Mouse (Mus musculus): ENCODE measurements around the gene Mpnd. TPM values are rescaled to one million over a fixed set of nuclear protein-coding genes. Genes with fewer than 3 reads are reported as not detected.

Gene Mpnd
- polyA plus RNA-seq, 1 experiment from 2014 or later: 112 TPM

DNA sequence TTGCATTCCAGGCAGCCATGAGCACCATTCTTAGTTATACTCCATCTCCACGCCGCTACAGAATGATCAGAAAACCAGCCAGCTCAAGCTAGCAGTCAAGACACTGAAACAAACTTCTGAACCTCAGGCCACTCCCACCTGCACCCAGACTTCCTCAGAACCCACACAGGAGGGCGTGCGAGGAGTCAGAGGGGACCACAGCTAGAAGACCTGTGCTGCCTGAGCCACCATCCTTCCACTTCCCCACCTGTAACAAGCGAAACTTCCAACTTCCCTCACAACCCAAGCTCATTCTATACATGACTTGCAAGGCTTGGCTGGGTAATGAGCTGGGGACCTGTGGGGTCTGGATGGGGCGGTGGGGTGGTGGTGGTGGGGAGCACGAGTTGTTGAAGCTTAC, 27.3 kb downstream of the Mpnd start:
- no peak for ATAC-seq (ENCODE audit: low FRiP score, low TSS enrichment)
- H3K4me1 ChIP-seq (ENCODE audit: insufficient read depth, low read length): peaks cover 53% of the 10 kb centered on the region
- H3K4me2 ChIP-seq (replicated peaks; ENCODE audit: low read depth, low read length): peak overlapping the region; percentile 17; the same call in 1 of the 2 replicates
- no peaks in the 10 kb centered on the region for H3K27me3 ChIP-seq (ENCODE audit: insufficient read depth, low read length)
- H3K36me3 ChIP-seq (ENCODE audit: insufficient read depth, low read length): peaks cover 15% of the 10 kb centered on the region; the same call in 1 of the 2 replicates
- peak overlapping the region; percentile 24 for H3K9ac ChIP-seq (replicated peaks; ENCODE audit: low read length)
- peak overlapping the region; percentile 75 for H3K27ac ChIP-seq (ENCODE audit: low read length)
- H3K4me3 ChIP-seq (ENCODE audit: low read length): no peak overlapping the region
- 75% methylated on average over 7 of the region's 7 CpGs for WGBS
- no peaks in the 10 kb centered on the region for H3K9me3 ChIP-seq (ENCODE audit: low read length)

DNA sequence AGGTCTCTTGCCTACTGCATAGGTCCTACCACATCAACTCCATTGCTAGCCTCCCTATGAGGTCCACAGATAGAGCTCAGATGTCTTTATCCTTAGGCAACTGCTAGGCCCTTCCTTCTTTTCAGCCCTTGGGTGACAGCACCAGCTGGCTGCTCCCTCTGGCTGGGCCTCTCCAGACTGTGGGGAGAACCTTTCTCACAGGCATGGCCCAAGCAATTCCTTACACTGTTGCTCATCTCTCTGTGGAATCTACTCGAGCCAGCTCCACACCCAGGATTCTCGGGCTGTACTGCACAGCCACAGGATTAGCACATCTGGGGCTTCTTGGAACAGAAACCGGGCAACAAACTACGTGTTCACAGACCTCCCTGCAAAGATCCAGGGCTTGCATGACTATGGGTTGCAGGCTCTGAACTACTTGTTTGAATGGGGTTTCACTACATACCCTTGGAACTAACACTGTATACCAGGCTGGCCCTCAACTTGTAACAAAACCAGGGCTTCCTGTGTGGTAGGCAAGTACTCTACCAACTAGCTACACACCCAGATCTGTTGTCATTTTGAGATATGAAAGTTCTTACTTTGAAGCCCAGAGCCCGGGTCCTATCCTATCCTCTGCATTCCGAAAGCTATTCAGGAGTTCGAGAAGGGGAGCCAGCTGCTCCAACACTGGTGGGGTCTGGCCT, 28.7 kb downstream of the Mpnd start:
- Histone ChIP-seq H3K9me3 (ENCODE audit: low read length) (no peaks in the 10 kb centered on the region), H3K4me2 (replicated peaks; ENCODE audit: low read depth, low read length) (peak overlapping the region; percentile 69; the same call in 1 of the 2 replicates), H3K9ac (replicated peaks; ENCODE audit: low read length) (peak overlapping the region; percentile 50), H3K27me3 (ENCODE audit: insufficient read depth, low read length) (no peaks in the 10 kb centered on the region), H3K27ac (ENCODE audit: low read length) (no peak overlapping the region), H3K36me3 (ENCODE audit: insufficient read depth, low read length) (0 out of 2 replicates have a peak, but pooled peaks cover 13% of the 10 kb centered on the region), H3K4me1 (ENCODE audit: insufficient read depth, low read length) (peaks cover 53% of the 10 kb centered on the region), H3K4me3 (ENCODE audit: low read length) (0 out of 2 replicates have a peak overlapping the region, but pooled peaks have one; percentile 97)
- WGBS: 86% methylated on average over 7 of the region's 7 CpGs
- ATAC-seq (ENCODE audit: low FRiP score, low TSS enrichment): no peak

DNA sequence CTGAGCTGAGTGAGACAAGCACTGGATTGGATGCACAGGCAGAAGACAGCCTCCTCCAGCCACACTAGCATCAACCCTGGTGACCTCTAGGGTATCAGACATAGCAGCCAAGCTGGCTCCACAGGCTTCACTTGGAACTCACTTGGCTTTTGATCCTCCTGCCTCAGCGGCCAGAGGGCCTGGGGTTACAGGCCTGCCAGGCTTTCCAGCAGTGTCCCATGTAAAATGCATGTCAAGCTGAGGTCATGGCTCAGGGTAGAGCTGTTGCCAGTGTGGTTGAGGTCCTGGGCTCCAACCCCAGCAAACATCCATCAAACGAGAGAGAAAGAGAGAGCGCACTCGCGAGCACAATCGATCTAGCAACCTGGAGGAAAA, 29.2 kb downstream of the Mpnd start:
- no peak for ATAC-seq (ENCODE audit: low FRiP score, low TSS enrichment)
- Histone ChIP-seq H3K9ac (replicated peaks; ENCODE audit: low read length) (0 out of 2 replicates have a peak overlapping the region, but pooled peaks have one; percentile 50), H3K36me3 (ENCODE audit: insufficient read depth, low read length) (0 out of 2 replicates have a peak, but pooled peaks cover 13% of the 10 kb centered on the region), H3K4me2 (replicated peaks; ENCODE audit: low read depth, low read length) (peak overlapping the region; percentile 69), H3K9me3 (ENCODE audit: low read length) (no peaks in the 10 kb centered on the region), H3K27me3 (ENCODE audit: insufficient read depth, low read length) (no peaks in the 10 kb centered on the region), H3K4me1 (ENCODE audit: insufficient read depth, low read length) (peaks cover 53% of the 10 kb centered on the region), H3K27ac (ENCODE audit: low read length) (no peak overlapping the region), H3K4me3 (ENCODE audit: low read length) (peak overlapping the region; percentile 97)
- WGBS: 78% methylated on average over 6 of the region's 6 CpGs

DNA sequence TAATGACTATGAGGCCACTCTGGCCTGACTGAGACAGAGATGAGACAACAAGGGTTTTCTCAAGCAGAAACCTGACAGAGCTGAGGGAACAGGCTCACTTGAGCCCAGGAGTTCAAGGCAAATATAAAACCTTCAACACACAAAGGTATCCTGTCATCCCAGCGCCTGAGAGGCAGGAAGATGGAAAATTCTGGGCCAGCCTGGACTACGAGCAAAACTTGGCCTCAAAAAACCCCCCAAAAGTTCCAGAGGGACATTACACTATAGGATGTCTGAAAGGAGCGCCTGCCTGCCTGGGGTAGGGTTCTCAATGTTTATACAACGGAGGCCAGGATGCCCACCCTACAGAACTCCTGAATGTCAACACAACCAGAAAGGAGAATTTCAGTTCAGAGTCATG, 29.7 kb downstream of the Mpnd start:
- Histone ChIP-seq H3K4me2 (replicated peaks; ENCODE audit: low read depth, low read length) (peak overlapping the region; percentile 69), H3K27me3 (ENCODE audit: insufficient read depth, low read length) (no peaks in the 10 kb centered on the region), H3K9ac (replicated peaks; ENCODE audit: low read length) (peak overlapping the region; percentile 96), H3K27ac (ENCODE audit: low read length) (no peak overlapping the region), H3K4me3 (ENCODE audit: low read length) (peak overlapping the region; percentile 97), H3K36me3 (ENCODE audit: insufficient read depth, low read length) (0 out of 2 replicates have a peak, but pooled peaks cover 13% of the 10 kb centered on the region), H3K9me3 (ENCODE audit: low read length) (no peaks in the 10 kb centered on the region), H3K4me1 (ENCODE audit: insufficient read depth, low read length) (peaks cover 53% of the 10 kb centered on the region)
- no peak for ATAC-seq (ENCODE audit: low FRiP score, low TSS enrichment)
- WGBS: 52% methylated on average over 4 of the region's 4 CpGs

DNA sequence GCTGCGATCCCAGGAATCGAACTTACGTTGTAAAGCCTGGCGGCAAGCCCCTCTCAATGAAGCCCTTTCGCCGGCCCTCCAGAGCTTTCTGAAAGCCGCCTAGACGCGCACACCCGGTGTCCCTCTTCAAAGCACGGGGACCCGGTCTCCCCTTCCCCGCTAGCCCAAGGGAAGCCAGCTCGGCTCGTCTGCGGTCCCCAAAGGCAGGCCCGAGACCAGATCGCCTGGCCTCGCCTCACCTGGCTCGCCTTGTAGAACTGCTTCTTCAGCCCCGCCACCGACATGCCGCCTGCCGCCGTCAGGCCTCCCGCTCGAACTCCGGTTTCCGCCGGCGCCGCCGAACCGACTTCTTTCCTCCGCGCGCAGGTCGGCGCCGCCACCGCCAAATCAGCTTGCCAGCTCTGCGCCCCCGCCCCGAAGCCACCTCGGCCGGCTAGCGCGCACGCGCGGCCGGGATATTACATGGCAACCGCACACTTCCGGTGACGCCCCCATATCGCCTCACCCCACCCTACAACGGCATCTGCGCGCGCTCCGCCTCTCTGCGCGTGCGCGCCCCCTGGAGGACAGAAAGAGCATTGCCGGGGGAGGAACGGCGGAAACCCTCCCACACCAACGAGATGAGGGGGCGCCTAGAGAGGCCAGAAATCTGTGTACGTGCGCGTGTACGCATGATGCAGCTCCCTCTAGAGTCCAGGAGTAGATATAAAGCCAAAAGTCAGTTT, 30.8 kb downstream of the Mpnd start, which contains the start of gene Sh3gl1:
Sh3gl1 (minus strand) TSS at position 460 of the 725 bp plus-strand sequence.
- Histone ChIP-seq H3K27ac (ENCODE audit: low read length) (peak within 1 kb of the TSS; percentile 89), H3K4me1 (ENCODE audit: insufficient read depth, low read length) (peaks cover 49% of the 10 kb centered on the region), H3K4me2 (replicated peaks; ENCODE audit: low read depth, low read length) (peak within 1 kb of the TSS; percentile 69), H3K4me3 (ENCODE audit: low read length) (peak within 1 kb of the TSS; percentile 97), H3K9me3 (ENCODE audit: low read length) (no peaks in the 10 kb centered on the region), H3K9ac (replicated peaks; ENCODE audit: low read length) (peak within 1 kb of the TSS; percentile 96), H3K36me3 (ENCODE audit: insufficient read depth, low read length) (0 out of 2 replicates have a peak, but pooled peaks cover 13% of the 10 kb centered on the region), H3K27me3 (ENCODE audit: insufficient read depth, low read length) (no peaks in the 10 kb centered on the region)
- peak; percentile 88 for ATAC-seq (ENCODE audit: low FRiP score, low TSS enrichment)
- under 1% methylated on average over 71 of the region's 74 CpGs for WGBS

GRCm38 (mm10) chr17:56036901-56037287, 31.4 kb downstream of the Mpnd start:
- peak; percentile 4; the same call in 1 of the 2 replicates for ATAC-seq (ENCODE audit: low FRiP score, low TSS enrichment)
- 0 out of 2 replicates have a peak overlapping the region, but pooled peaks have one; percentile 17 for H3K27ac ChIP-seq (ENCODE audit: low read length)

DNA sequence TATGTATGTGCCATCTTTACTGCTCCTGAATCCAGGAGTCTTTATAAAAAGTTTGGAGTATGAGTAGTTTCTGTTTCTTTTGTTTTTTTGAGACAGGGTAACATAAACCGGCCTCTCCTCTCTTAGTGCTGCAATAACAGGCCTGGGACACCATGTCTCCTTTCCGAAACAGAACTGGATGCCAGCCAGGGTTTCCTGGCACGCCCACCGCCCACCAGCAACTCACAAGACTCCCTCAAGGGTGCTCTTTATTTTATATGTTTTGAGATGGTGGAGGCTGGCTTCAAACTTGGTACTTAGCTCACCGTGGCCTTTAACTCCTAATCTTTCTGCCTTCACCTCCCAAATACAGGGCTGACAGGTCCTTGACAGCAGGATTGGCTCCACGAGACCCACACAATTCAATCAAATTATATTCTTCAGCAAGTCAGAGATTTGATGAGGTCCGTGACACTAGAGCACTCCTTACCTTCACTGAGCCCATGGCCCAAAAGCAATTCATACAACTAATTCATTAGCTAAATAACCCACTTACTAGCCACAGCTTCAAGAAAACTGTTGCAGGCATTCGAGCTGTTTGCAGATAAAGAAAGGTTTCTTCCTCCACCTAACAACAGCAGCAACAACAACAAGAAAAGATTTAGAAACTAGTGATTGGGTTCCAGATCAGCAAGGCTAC, 33.2 kb downstream of the Mpnd start:
- no peaks in the 10 kb centered on the region for H3K27me3 ChIP-seq (ENCODE audit: insufficient read depth, low read length)
- H3K4me2 ChIP-seq (replicated peaks; ENCODE audit: low read depth, low read length): no peak overlapping the region
- ATAC-seq (ENCODE audit: low FRiP score, low TSS enrichment): no peak
- no peaks in the 10 kb centered on the region for H3K9me3 ChIP-seq (ENCODE audit: low read length)
- no peak overlapping the region for H3K27ac ChIP-seq (ENCODE audit: low read length)
- peaks cover 10% of the 10 kb centered on the region; the same call in 1 of the 2 replicates for H3K36me3 ChIP-seq (ENCODE audit: insufficient read depth, low read length)
- no peak overlapping the region for H3K4me3 ChIP-seq (ENCODE audit: low read length)
- H3K4me1 ChIP-seq (ENCODE audit: insufficient read depth, low read length): peaks cover 38% of the 10 kb centered on the region
- WGBS: 83% methylated on average over 8 of the region's 8 CpGs
- no peak overlapping the region for H3K9ac ChIP-seq (replicated peaks; ENCODE audit: low read length)

More at GRCm38 (mm10) chr17:56036901-56037287, 31.4 kb downstream of the Mpnd start:
- H3K4me2 ChIP-seq (replicated peaks; ENCODE audit: low read depth, low read length): peak overlapping the region; percentile 41
- H3K9me3 ChIP-seq (ENCODE audit: low read length): no peaks in the 10 kb centered on the region
- H3K36me3 ChIP-seq (ENCODE audit: insufficient read depth, low read length): 0 out of 2 replicates have a peak, but pooled peaks cover 13% of the 10 kb centered on the region
- 33% methylated on average over 13 of the region's 13 CpGs for WGBS
- no peaks in the 10 kb centered on the region for H3K27me3 ChIP-seq (ENCODE audit: insufficient read depth, low read length)
- H3K9ac ChIP-seq (replicated peaks; ENCODE audit: low read length): peak overlapping the region; percentile 35
- H3K4me3 ChIP-seq (ENCODE audit: low read length): peak overlapping the region; percentile 97
- peaks cover 50% of the 10 kb centered on the region for H3K4me1 ChIP-seq (ENCODE audit: insufficient read depth, low read length)

DNA sequence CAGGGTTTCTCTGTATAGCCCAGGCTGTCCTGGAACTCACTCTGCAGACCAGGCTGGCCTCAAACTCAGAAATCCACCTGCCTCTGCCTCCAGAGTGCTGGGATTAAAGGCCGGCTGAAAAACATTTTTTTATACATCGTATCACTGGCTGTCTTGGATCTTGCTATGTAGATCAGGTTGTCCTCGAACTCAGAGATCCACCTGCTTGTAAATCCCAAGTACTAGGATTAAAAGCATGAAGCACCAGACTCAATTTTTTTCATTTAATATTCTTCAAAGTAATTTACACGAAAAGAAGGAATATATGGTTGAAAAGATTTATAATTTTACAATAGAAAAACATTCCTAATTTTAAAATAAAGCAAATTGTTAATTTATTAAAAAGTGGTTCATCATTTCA, 33.8 kb downstream of the Mpnd start:
- peak overlapping the region; percentile 87 for H3K4me2 ChIP-seq (replicated peaks; ENCODE audit: low read depth, low read length)
- H3K27me3 ChIP-seq (ENCODE audit: insufficient read depth, low read length): no peaks in the 10 kb centered on the region
- H3K4me1 ChIP-seq (ENCODE audit: insufficient read depth, low read length): peaks cover 31% of the 10 kb centered on the region
- no peak overlapping the region for H3K9ac ChIP-seq (replicated peaks; ENCODE audit: low read length)
- H3K4me3 ChIP-seq (ENCODE audit: low read length): peak overlapping the region; percentile 91; the same call in 1 of the 2 replicates
- peaks cover 8% of the 10 kb centered on the region for H3K36me3 ChIP-seq (ENCODE audit: insufficient read depth, low read length)
- no peaks in the 10 kb centered on the region for H3K9me3 ChIP-seq (ENCODE audit: low read length)
- 77% methylated on average over 4 of the region's 4 CpGs for WGBS
- H3K27ac ChIP-seq (ENCODE audit: low read length): no peak overlapping the region
- no peak for ATAC-seq (ENCODE audit: low FRiP score, low TSS enrichment)

DNA sequence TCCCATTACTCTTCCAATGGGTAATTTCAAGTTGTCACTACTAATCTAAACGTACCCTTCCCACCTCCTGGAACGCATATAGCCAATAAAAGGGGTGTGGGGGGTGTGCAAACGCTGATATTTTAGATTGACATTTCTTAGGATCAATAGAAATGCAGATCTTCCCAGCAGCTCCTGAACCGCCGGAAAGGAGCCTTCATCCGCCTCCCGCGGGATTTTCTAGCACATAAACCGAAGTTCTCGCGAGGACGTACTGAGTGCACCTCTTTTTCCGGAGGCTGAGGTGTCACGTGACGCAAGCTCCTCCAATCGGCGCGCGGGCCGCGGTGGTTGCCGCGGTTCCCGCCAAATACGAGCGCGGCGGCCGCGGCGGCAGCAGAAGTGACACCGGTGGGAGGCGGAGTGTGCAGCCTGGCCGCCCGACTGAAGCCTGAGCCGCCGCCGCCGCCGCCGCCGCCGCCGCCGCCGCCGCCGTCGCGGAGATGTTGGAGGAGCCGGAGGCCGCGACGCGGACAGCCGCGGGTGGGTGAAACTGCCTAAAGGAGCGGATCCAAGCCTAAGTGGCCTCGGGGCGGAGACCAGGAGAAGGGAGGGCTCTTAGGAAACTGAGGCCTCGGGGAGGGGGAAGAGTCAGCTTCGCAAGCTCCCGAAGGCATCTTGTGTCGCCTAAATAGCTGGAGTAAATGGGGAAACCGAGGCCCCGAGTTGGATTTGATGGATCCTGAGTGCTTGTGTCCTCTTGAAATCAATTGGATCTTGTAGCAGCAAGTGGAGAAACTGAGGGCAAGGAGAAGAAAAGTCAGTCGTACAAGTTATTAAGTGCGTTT, 34.7 kb downstream of the Mpnd start, which contains the start of gene Chaf1a:
Chaf1a (plus strand) TSS at position 410 of the 827 bp plus-strand sequence.
- Histone ChIP-seq H3K36me3 (ENCODE audit: insufficient read depth, low read length) (peaks cover 13% of the 10 kb centered on the region), H3K4me3 (ENCODE audit: low read length) (peak within 1 kb of the TSS; percentile 91), H3K4me2 (replicated peaks; ENCODE audit: low read depth, low read length) (peak within 1 kb of the TSS; percentile 87), H3K27me3 (ENCODE audit: insufficient read depth, low read length) (no peaks in the 10 kb centered on the region), H3K27ac (ENCODE audit: low read length) (peak within 1 kb of the TSS; percentile 82), H3K4me1 (ENCODE audit: insufficient read depth, low read length) (peaks cover 22% of the 10 kb centered on the region), H3K9ac (replicated peaks; ENCODE audit: low read length) (peak within 1 kb of the TSS; percentile 92), H3K9me3 (ENCODE audit: low read length) (no peaks in the 10 kb centered on the region)
- under 1% methylated on average over 68 of the region's 68 CpGs for WGBS
- peak; percentile 86 for ATAC-seq (ENCODE audit: low FRiP score, low TSS enrichment)
